Mouse (Mus musculus) forebrain, embryonic 14.5 days (tissue): ENCODE measurements around the gene Med24. TPM values are rescaled to one million over a fixed set of nuclear protein-coding genes. Genes with fewer than 3 reads are reported as not detected.
"Not testable (repeated sequence)": the region's sequence is repeated elsewhere in the genome, so short reads cannot be mapped to it uniquely, and the experiment has no call there.

ENCODE experiments used
- ATAC-seq: fragments of 200-750 bp; cut with Nextera tagmentation; 2 replicates; pipeline ENCODE4 v1.8.0; 2017; ENCODE audit warnings: mild to moderate bottlenecking, moderate library complexity
- DNase-seq: peaks from one replicate; pipeline ENCODE4 v3.0.0-alpha.2; 2015; ENCODE audit warnings: low spot score
- H3K27ac ChIP-seq: fragments of 300-500 bp; sonication (generic); 2 replicates; pipeline ENCODE4 v1.5.1; 2014; ENCODE audit warnings: low read depth, mild to moderate bottlenecking, control low read depth, low read length, moderate library complexity
- H3K27me3 ChIP-seq: fragments of 300-500 bp; sonication (generic); replicated peaks from 2 replicates; pipeline ENCODE4 v1.6.1; 2014; ENCODE audit warnings: low read length, control low read depth, mixed read lengths; ENCODE audit not compliant: control insufficient read depth, insufficient read depth
- H3K36me3 ChIP-seq: fragments of 300-500 bp; sonication (generic); 2 replicates; pipeline ENCODE4 v1.6.1; 2014; ENCODE audit warnings: low read length, control low read depth; ENCODE audit not compliant: control insufficient read depth, insufficient read depth
- H3K4me1 ChIP-seq: fragments of 300-500 bp; sonication (generic); 2 replicates; pipeline ENCODE4 v1.6.1; 2014; ENCODE audit warnings: antibody characterized with exemption, low read length, control low read depth; ENCODE audit not compliant: control insufficient read depth, insufficient read depth
- H3K4me2 ChIP-seq: fragments of 300-500 bp; sonication (generic); 2 replicates; pipeline ENCODE4 v1.6.1; 2014; ENCODE audit warnings: mild to moderate bottlenecking, control low read depth, low read length
- H3K4me3 ChIP-seq: fragments of 300-500 bp; sonication (generic); 2 replicates; pipeline ENCODE4 v1.5.1; 2014; ENCODE audit warnings: low read depth, low read length, control low read depth
- H3K9ac ChIP-seq: fragments of 300-500 bp; sonication (generic); 2 replicates; pipeline ENCODE4 v1.6.1; 2014; ENCODE audit warnings: mild to moderate bottlenecking, low read length, control low read depth, moderate library complexity
- H3K9me3 ChIP-seq: fragments of 300-500 bp; sonication (generic); replicated peaks from 2 replicates; pipeline ENCODE4 v1.6.1; 2016; ENCODE audit warnings: low read length, control low read depth, mixed read lengths; ENCODE audit not compliant: control insufficient read depth
- WGBS: fragments of 180-500 bp; shearing (Covaris S2); extraction: QIAGEN DNeasy Blood & Tissue Kit; methylation state at CpG from one replicate; pipeline ENCODE4 v1.1.7; 2014; 5-methylcytosine and 5-hydroxymethylcytosine counted together
- polyA plus RNA-seq: library from polyadenylated mRNA; unstranded; fragments of >200 nt; fragmentation: Nextera tagmentation; extraction: Ambion mirVana; gene quantifications from 2 replicates; pipeline ENCODE4 v1.2.1, GENCODE M21; 2014

Gene Med24
- polyA plus RNA-seq, 1 experiment from 2014 or later: 76.0 TPM

DNA sequence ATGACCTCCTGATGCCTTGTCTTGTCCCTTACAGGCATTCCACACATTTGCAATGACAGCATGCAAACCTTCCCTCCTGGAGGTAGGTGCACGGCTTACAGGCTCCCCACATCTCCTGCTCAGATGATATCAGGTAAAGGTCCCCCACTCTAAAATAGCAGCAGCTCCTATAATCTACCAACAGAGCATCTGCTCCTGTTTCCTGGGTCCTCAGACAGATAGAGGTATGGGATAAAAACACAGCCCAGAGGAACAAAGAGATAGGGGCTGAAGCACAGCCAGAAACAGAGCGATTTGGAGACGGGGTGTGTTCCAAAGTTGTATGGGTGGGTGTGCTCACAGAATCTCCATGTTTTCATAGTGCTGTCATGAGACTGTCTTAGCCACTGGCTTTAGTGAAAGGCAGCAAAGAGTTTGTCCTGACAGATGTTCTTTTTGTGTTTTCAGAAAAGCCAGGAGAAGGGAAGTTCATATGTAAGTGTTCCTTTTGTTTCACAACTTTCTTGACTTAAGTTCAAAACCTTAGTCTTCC lies 57.9 kb downstream of the Med24 start:
- ATAC-seq (no peak), DNase-seq (no peak)
- Histone ChIP-seq H3K4me3 (no peak overlapping the region), H3K27me3 (no peaks in the 10 kb centered on the region), H3K4me2 (no peak overlapping the region), H3K36me3 (no peaks in the 10 kb centered on the region), H3K27ac (no peak overlapping the region), H3K9ac (no peak overlapping the region), H3K9me3 (no peaks in the 10 kb centered on the region), H3K4me1 (no peaks in the 10 kb centered on the region)
- WGBS: 87% methylated on average over 3 of the region's 3 CpGs

DNA sequence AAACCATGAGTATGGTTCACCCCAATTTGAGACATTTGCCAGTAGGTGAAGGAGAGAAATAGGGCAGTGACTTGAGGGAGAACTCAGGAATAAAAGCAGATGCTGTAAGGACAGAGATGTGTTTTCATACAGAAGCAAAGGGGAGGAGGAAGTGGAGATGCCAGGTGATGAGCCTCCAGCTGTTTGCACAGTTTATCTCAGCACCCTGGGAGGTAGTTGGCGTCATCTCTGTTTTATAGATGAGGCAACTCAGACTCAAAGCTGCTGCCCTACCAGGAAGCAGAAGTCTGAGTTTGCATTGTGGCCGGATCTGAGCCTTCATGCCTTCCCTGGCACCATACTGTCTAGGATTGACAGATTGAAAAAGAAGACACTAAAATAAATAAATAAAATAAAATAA lies 60.3 kb downstream of the Med24 start:
- Histone ChIP-seq H3K9me3 (no peaks in the 10 kb centered on the region), H3K9ac (no peak overlapping the region), H3K4me3 (no peak overlapping the region), H3K27me3 (no peaks in the 10 kb centered on the region), H3K4me1 (no peaks in the 10 kb centered on the region), H3K27ac (no peak overlapping the region), H3K4me2 (no peak overlapping the region), H3K36me3 (no peaks in the 10 kb centered on the region)
- DNase-seq: no peak
- WGBS: 78% methylated on average over 2 of the region's 2 CpGs
- no peak for ATAC-seq

DNA sequence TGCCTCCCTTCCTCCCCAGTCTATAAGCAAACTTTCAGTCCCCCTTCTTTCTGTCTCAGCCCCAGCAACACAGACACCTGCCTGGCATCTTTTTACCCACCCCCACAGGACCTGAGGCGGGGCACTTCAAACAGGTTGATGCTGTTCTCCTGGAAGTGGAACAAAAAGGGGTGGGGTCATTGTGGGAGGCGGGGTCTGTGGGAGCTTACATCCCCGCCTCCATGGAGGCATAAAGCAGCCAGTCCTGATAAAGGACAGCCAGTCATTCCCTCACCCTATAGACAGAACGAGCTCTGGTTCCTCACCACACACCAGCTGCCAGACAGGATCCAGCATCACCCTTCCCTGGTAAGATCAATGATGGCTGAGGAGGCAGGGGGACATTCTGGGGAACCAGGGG lies 65.1 kb downstream of the Med24 start, which contains the start of gene Gsdma:
Gene Gsdma (plus strand): TSS at position 261 of the 400 bp plus-strand sequence.
- ATAC-seq: no peak
- Histone ChIP-seq H3K36me3 (no peaks in the 10 kb centered on the region), H3K27me3 (no peaks in the 10 kb centered on the region), H3K9ac (no peak within 1 kb of the TSS), H3K9me3 (no peaks in the 10 kb centered on the region), H3K4me1 (no peaks in the 10 kb centered on the region), H3K27ac (no peak within 1 kb of the TSS), H3K4me2 (no peak within 1 kb of the TSS), H3K4me3 (no peak within 1 kb of the TSS)
- DNase-seq: no peak
- 31% methylated on average over 4 of the region's 4 CpGs for WGBS

DNA sequence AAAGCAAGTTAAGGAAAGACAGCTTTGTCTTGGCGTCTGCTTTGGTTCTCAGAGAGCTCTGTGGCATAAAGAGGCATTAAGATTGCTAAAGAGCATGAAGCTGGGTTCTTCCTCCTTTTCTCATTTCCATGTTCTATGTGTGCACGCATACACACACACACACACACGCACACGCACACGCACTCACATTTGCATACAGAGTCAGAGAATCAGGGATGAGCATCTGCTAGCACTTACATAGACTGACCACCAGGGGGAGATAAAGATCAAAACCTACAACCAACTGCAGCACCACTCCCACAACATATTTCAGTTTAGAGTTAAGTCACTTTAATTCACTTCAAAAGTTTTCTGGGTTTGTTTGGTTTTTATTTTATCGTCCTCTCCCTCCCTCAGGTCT lies 68.7 kb downstream of the Med24 start:
- 11% methylated on average over 6 of the region's 6 CpGs for WGBS
- Histone ChIP-seq H3K4me2 (0 out of 2 replicates have a peak overlapping the region, but pooled peaks have one; percentile 16), H3K4me1 (no peaks in the 10 kb centered on the region), H3K27me3 (no peaks in the 10 kb centered on the region), H3K9ac (0 out of 2 replicates have a peak overlapping the region, but pooled peaks have one; percentile 17), H3K36me3 (no peaks in the 10 kb centered on the region), H3K4me3 (no peak overlapping the region), H3K9me3 (no peaks in the 10 kb centered on the region), H3K27ac (no peak overlapping the region)
- ATAC-seq: peak; percentile 29; the same call in 1 of the 2 replicates
- peak; percentile 85 for DNase-seq

DNA sequence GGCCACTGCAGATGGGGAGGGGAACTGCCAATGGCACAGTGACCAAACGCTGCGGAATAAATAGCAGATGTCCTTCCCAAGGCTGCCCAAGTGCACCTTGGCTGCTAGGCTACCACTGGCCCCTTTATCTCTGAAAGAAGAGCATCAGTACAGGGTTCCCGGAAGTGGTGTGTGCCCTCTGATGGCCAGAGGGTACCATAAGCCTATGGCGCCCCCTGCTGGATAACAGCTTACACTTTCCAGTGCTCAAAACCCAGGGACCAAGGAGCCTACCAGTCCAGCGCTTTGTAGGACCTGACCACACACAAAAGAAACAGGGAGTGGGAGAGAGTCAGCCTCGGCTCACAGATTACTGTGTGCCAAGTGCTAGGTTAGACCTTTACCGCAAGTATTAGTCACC lies 74.2 kb downstream of the Med24 start:
- peak; percentile 47 for DNase-seq
- ATAC-seq, H3K4me1 ChIP-seq, H3K9ac ChIP-seq, H3K27me3 ChIP-seq, H3K9me3 ChIP-seq, H3K27ac ChIP-seq, H3K4me3 ChIP-seq, H3K4me2 ChIP-seq, H3K36me3 ChIP-seq: not testable (repeated sequence)
- 10% methylated on average over 6 of the region's 7 CpGs for WGBS

Other genes starting within 250 kb of the Med24 start
- gene Ikzf3, start 183.4 kb downstream of the Med24 start, polyA plus RNA-seq: not detected in 2 replicates
- not detected in 2 replicates for gene Zpbp2, start 178.3 kb downstream of the Med24 start, polyA plus RNA-seq
- 24.7 and 24.8 TPM in 2 replicates for gene Ormdl3, start 142.1 kb downstream of the Med24 start, polyA plus RNA-seq
- gene Lrrc3c, start 131.1 kb downstream of the Med24 start, polyA plus RNA-seq: not detected in 2 replicates
- 0.88 and 1.3 TPM in 2 replicates for gene Gm12355, start 103.8 kb downstream of the Med24 start, polyA plus RNA-seq
- gene Gsdma3, start 103.1 kb downstream of the Med24 start, polyA plus RNA-seq: not detected in 2 replicates
- not detected in 2 replicates for gene Gsdma2, start 82.7 kb downstream of the Med24 start, polyA plus RNA-seq
- gene Gsdma, start 65.1 kb downstream of the Med24 start, polyA plus RNA-seq: not detected in 2 replicates
- 121 and 144 TPM in 2 replicates for gene Psmd3, start 46.9 kb downstream of the Med24 start, polyA plus RNA-seq
- gene Csf3, start 28.2 kb downstream of the Med24 start, polyA plus RNA-seq: not detected in 2 replicates
- gene Thra, start 11.2 kb upstream of the Med24 start, polyA plus RNA-seq: 164 and 199 TPM in 2 replicates
- 2.2 and 3.1 TPM in 2 replicates for gene Nr1d1, start 45.9 kb upstream of the Med24 start, polyA plus RNA-seq
- gene Msl1, start 66.1 kb upstream of the Med24 start, polyA plus RNA-seq: 19.3 and 20.5 TPM in 2 replicates
- gene Casc3, start 75.5 kb upstream of the Med24 start, polyA plus RNA-seq: 41.0 and 45.0 TPM in 2 replicates
- gene Rapgefl1, start 107.3 kb upstream of the Med24 start, polyA plus RNA-seq: 3.0 and 4.5 TPM in 2 replicates
- 3.3 and 3.7 TPM in 2 replicates for gene Wipf2, start 134.2 kb upstream of the Med24 start, polyA plus RNA-seq
- 14.1 and 16.4 TPM in 2 replicates for gene Cdc6, start 178.4 kb upstream of the Med24 start, polyA plus RNA-seq
- gene Rara, start 198.4 kb upstream of the Med24 start, polyA plus RNA-seq: 8.2 and 9.8 TPM in 2 replicates